Mouse (Mus musculus): ENCODE measurements around the gene Olfr1509.
"Not testable (repeated sequence)": the region's sequence is repeated elsewhere in the genome, so short reads cannot be mapped to it uniquely, and the experiment has no call there.

Olfr1509 gene

DNA sequence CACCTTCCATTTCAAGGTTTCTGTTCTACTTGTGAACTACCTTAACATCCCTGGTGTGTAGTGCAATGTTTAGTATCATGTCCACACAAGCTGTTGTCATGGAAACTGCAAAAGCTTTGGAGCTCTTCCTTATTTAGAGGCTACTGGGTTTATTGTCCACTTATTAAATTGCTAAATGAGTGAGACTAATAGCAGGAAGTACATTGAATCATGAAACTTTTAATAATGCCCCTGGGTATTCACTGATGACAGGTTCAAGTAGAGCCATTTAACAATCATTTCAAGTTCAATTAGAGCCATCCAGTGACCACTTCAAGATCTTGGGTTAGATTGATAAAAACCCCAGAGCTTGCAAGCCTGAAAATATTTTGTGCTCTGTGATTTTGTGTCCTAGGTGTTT lies at the start of gene Olfr1509:
Olfr1509 (plus strand) TSS at position 301 of the 400 bp plus-strand sequence.
- DNase-seq (ENCODE audit: low spot score) = no peak

DNA sequence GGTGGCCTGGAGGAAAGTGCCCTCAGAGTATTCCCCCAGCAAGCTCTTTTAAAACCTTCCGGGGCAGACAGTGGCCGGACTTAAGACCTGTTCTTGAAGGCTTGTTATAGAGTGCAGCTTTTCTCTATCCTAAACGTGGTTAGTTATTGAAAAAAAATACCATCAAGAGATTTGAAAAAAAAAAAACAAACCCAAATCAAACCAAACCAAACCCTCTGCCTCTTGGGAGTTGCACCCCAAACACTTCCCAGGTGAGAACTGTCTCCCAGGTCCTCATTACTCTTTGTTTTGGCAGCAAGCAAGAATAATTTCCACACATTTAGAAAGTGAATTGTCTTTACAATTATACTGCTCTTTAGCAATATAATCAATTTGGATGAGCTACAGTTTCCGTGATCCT lies 45.5 kb upstream of the Olfr1509 start, which contains the start of gene Olfr1511:
Olfr1511 (minus strand) TSS at position 101 of the 400 bp plus-strand sequence.
- no peak for DNase-seq (ENCODE audit: low spot score)

DNA sequence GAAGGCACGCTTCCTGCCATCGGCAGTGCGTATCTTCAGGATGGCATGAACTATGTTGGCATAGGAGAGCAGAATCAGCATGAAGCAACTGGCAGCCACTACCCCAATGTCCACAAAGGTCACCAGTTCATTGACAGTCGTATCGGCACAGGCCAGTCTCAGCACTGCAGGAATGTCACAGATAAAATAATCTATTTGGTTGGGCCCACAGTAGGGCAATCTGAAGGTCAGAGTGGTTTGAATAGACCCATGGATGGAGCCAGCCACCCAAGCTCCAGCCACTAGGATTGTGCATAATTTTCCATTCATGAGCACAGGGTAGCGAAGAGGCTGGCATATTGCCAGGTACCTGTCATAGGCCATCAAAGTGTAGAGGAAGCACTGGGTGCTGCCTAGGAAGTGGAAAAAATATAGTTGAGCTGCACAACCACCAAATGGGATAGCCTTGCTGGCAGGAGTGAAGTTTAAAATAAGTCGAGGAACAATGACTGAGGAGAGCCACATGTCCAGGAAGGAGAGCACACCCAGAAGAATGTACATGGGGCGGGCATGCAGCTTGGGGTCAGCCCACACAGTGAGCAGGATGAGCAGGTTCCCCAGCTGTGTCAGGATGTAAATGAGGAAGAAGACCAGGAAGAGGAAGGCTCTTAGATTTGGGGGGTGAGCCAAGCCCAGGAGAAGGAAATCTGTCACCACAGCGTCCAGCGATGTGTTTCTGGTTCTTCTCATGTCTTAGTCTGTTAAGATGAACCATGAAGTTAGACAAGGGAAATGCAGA lies 32.5 kb upstream of the Olfr1509 start:
- DNase-seq (ENCODE audit: low spot score) = not testable (repeated sequence)

DNA sequence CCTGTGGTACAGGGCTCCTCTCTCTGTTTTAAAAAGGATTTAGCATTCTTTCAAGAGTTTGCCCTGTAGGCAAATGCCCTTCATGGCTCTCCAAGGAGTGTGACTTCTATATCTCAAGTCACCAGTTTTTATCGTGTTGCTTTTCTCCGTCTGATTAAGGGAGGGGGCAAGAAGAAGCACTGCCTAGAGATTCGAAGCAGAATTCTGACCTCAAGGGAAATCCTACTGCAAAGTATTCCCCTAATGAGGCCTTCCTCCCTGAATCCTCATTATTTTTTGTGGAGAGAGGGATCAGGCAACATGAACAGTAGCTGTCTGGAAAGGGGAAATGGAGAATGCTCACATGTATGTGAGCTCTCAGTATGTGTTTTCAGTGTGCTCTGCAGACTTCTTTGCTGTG lies 28.5 kb upstream of the Olfr1509 start, which contains the start of gene Olfr1510:
Olfr1510 (minus strand) TSS at position 101 of the 400 bp plus-strand sequence.
- no peak for DNase-seq (ENCODE audit: low spot score)

DNA sequence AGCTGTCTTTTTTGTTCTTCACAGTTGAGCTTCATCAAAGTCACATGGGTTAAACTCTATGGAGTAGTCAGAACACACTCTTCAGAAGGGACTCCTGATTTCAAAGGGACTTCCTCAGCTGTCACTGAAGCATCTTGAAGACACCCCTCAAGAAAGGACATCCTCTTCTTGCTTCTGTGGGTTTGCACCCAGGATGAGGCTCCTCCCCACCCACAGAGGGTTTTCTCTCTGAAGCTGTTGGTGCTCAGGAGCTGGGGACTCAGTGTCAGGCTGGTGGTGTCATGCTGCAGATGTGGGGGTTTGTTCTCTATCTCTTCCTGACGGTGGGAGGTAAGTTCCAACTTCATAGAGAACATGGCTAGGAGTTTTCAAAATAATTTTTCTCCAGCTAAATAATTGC lies 15.1 kb upstream of the Olfr1509 start:
- no peak for DNase-seq (ENCODE audit: low spot score)

DNA sequence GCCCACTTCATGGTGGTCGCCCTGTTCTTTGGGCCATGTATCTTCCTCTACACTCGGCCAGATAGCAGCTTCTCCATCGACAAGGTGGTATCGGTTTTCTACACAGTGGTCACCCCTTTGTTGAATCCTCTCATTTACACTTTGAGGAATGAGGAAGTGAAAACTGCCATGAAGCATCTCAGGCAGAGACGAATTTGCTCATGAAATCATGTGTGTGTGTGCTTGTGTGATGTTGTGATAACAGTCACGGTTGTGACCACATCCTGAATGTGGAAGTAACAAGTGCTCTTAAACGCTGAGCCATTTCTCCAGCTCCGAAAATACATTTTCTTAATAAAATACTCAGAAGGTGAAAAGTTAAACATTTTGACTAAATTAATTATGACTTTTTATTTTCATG lies 8.3 kb downstream of the Olfr1509 start:
- no peak for DNase-seq (ENCODE audit: low spot score)

DNA sequence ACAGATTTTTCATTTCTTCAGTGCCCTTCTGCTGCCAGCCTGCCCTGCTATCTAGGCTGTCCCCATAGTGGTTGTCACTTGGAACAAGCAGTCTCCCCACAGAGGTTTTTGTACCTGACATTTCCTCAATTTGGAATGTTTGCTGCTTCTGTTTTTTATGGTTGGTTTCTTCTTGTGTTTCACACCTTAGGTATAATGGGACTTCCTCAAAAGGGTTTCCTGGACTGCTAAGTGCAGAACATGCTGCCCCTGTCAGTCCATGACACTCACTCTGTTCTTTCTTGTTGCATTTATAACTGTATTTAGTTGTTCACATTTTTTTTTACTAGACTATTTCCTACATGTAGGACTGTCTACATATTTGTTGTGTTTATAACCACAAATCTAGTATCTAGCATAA lies 19.1 kb downstream of the Olfr1509 start:
- no peak for DNase-seq (ENCODE audit: low spot score)

DNA sequence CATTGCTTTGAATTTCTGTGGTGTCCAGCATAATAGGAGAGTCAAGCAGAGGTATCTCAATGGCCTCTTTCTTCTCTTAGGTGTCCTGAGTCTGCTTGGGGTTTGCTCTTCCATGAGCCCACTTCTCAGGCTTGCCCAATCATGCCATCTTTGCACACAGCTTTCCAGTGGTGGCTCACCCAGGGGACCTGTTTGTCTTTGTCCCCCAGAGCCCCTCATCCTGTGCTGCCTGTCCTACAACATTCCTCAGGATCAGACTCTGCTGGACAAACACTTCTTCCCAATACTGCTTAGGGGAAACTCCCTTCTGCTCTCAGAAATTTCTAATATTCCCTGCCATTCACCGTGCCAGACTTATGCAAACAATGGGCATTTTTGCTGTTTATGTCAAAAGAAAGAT lies 22.9 kb downstream of the Olfr1509 start:
- no peak for DNase-seq (ENCODE audit: low spot score)

DNA sequence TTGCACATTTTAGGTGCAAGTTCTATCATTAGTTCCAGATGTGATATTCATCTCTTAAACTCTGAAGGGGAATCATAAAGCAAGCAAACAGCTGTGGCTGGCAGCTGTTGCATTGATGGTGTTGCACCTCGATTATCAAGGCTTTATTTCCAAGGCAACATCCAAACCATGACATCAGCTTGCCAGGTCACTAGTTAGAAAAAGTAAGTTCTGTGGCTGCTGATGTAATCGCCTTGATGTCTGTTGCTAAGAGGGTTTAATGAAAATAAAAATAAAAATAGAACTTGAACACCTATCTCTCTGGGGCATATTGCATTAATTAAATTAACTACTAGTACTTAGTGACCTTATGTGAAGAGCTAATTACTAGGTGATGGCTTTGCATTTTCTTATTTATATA lies 24.6 kb downstream of the Olfr1509 start, which contains the start of gene Olfr1508:
Olfr1508 (minus strand) TSS at position 101 of the 400 bp plus-strand sequence.
- no peak for DNase-seq (ENCODE audit: low spot score)

DNA sequence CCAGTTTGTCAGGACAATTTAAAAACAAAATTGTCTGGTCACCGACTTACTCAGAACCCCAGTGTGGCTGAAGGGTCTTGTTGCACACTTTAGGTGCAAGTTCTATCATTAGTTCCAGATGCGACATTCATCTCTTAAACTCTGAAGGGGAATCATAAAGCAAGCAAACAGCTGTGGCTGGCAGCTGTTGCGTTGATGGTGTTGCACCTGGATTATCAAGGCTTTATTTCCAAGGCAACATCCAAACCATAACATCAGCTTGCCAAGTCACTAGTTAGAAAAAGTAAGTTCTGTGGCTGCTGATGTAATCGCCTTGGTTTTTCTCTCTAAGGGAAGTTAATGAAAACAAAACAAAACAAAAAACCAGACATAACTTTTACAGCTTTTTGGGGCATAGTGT lies 52.7 kb downstream of the Olfr1509 start, which contains the start of gene Olfr1507:
Olfr1507 (minus strand) TSS at position 234 of the 400 bp plus-strand sequence.
- DNase-seq (ENCODE audit: low spot score) = no peak
